Mouse (Mus musculus): ENCODE data around the gene Tubb4a.

GRCm38 (mm10) chr17:57078336-57078735 lies 9.2 kb downstream of the Tubb4a start, which contains the start of gene Dennd1c:
- no peak for TF ChIP-seq POLR2A (IDR thresholded peaks at IDR 0.05; ENCODE audit: low read depth, low read length)
- no peak for TF ChIP-seq CTCF (IDR thresholded peaks at IDR 0.05; ENCODE audit: borderline replicate concordance, insufficient read depth, low read length)
